Mouse (Mus musculus): Measurements from ENCODE around the gene 1700001K19Rik.
A peak's percentile ranks its signal among the peaks of the same experiment; 100 is the strongest.
"Not testable (repeated sequence)": the region's sequence is repeated elsewhere in the genome, so short reads cannot be mapped to it uniquely, and the experiment has no call there.

1700001K19Rik gene

DNA sequence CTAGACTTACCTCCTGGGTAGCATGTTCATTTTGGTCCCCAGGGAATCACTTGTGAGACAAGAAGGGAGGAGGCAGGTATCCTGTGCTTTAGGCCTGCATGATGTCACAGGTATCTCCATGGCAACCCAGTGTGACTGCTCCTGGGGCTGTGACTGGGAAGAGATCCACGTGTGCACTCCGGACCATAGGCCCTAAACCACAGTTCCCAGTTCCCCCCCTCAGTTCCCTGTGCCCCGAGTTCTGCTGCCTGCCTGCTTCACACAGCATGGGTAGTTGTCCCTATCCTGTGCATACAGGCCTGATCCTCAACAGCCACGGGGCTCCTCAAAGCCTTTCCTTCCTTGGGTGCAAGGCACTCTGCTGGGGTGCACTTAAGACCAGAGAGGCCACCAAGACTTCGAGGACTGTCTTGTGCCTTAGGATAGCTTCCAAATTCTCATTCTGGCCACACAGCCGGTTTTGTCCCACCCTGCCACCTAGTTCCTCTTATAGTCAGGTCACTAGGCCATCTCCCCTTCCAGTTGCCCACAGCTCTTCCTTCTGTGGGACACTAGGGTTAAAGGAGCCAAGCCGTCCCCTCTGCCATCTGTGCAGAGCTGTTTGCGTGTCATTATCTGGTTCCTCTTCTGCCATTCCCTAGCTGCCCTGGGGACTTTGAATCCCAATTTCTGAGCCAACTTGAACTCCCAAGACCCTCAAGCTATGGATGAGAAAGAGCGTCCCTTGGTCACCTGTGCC, at the start of gene 1700001K19Rik:
TSS of gene 1700001K19Rik (minus strand) at position 59 of the 739 bp plus-strand sequence.
- DNase-seq, result no peak

DNA sequence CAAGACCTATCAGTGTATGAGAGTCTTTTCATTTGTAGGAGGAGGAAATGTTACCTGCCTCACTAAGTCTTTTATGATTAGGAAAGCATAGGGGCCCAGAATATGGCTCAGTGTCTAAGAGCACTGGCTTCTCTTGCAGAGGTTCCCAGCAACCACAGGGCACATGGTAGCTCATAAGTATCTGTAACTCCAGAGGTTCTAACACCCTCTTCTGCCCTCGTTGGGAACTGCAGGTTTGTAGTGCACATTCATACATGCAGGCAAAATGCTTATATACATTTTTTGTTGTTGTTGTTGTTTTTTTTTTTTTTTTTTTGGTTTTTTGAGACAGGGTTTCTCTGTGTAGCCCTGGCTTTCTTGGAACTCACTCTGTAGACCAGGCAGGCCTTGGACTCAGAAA, 44.0 kb upstream of the 1700001K19Rik start:
- no peak for DNase-seq

DNA sequence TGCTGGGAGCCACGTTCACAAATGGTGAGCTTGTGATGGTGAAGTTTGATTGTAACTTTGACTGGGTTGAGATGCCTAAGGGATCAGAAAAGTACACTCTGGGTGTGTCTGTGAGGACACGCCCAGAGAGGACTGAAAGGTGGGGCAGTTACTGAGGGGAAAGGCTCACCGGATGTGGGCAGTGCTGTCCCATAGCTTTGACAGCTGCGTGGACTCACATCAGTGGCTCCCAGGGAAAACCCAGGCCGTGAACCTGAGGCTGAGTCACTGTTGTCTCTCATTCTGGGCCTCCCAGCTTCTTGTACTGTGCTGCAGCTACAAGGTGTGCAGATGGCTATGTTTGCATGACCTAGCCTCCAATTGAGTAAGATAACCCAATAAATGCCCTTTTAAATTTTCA, 43.1 kb upstream of the 1700001K19Rik start:
- DNase-seq, result no peak

DNA sequence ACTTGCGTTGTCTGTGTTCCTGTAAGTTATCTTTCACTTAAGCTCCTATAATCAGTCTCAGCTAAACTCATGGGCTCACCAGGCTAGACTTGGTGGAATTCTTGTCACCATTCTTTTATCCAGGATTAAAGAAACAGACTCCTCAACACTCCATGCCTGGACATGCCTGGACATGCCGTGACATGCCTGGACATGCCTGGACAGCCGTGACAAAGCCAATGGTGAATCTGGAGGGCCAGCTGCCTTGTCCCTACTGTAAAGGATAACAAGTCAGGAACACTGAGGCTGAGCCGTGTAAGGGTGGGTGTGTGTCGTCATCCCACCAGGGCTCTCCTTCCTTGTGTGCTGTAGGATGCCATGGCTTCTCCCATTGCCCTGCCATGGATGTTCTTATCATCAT, 42.6 kb upstream of the 1700001K19Rik start:
- no peak for DNase-seq

DNA sequence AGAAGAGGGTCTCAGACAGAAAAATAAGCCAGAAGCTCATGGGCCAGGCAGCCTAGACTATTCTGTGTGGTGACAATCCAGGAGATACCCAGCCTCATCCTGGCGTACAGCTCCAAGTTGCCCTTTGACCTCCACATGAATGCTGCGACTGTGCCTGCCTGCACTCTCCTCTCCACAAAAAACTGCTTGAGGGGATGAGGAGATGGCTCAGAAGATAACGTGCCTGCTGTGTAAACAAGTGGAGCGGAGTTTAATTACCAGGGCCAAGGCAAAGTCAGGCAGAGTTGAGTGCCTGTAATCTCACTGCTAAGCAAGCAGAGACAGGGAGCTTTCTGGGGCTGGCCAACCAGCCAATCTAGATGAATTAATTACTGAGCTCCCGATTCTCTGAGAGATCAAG, 33.6 kb upstream of the 1700001K19Rik start:
- no peak for DNase-seq

DNA sequence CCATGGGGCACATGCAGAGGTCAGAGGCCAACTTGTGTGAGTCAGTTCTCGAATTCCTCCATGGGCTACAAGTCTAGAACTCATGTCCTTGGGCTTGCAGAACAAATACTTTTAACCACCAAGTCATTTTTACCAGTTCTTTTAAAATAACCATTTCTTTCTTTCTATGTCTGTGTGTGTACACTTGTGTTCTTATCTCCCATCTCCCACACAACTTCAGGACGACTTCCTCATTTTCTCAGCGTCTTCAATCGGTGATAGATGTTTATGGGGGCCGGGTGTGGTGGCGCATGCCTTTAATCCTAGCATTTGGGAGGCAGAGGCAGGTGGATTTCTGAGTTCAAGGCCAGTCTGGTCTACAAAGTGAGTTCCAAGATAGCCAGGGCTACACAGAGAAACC, 31.8 kb upstream of the 1700001K19Rik start:
- no peak for DNase-seq

DNA sequence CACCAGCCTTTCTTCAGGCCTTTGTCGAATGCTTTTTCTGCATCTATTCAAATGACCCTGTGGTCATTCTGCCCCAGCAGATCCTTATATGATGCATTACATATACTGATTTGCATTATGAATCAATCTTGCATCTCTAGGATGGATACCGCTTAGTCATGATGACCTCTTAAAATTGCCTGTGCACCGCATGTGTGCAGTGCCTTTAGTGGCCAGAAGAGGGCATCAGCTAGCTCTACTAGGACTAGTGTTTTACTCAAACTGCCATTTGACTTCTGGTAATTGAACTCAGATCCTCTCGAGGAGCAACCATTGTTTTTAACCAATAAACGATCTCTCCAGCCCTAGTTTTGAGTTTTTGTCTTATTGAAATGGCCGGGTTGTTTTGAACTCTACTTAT, 31.4 kb upstream of the 1700001K19Rik start:
- DNase-seq, result no peak

DNA sequence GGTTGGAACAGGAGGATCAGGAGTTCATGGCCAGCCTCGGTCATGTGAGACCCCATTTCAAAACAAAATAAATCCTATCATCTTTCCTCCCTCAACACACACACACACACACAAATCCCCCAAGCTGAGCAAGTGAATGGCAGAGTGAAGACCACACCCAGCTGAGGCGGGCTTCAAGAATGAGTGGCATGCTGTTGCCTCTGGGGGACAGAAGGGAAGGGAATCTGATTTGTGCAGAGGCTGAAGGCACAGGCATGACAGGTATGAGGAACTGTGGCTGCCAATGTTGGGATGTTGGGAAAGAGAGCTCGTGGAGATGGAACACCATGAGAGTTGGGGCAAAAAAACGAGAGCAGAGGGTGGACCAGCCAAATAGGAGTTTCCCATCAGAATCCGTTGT, 28.9 kb upstream of the 1700001K19Rik start:
- no peak for DNase-seq

DNA sequence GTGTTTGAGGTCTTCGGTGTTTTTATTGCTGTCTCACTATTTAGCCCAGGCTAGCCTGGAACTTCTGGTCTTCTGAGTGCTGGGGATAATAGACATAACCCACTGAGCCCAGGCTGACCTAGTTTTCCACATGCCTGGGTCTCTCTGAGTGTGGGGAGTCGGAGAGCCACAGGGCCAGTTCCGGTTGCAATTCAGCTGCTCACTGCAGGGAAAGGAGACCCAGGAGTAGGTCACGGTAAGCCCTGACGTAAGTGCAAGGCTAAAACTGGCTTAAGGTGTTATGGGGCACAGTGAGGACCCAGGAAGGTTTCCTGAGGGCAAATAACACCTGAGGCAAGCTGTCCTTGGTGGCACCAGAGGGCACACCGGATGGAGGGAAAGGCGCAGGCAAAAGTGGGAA, 25.0 kb upstream of the 1700001K19Rik start:
- DNase-seq, result no peak

DNA sequence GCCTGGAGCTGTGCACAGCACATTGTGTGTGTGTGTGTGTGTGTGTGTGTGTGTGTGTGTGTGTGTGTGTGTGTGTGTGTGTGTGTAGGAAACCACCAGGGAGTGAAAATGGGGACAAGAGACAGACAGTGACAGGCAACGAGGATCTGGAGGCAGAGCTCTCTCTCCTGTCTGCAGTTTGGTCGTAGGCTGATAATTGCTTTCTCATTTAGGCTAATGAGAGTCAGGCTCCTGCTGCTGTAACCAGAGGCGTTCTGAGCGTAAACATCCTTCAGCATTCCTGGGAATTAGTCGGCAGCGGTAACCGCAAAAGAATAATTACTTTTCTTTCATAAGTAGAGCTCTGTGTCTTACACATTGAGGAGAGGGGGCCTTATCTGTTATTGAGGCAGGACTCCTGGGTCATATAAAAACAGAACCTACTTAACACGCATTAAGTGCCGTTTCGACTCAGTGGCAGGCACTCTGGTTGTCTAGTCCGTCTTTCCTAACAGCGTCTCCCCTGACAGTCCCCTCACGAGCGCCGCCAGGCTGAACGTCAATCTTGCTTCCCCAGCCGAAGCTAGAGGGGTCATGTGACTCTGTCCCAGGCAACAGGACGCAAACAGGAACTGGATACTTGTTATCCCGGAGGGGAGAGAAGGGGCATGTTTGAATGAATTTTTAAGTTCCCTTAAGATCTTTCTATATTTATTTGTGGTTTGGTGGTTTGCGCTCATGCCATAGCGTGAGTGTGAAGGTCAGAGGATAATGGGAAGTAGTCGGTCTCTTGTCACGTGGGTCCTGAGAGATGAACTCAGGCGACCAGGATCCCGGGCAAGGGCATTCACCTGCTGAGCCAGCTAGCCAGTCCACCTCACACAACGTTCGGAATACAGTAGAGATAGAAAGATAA, 24.2 kb upstream of the 1700001K19Rik start:
- DNase-seq, result no peak

DNA sequence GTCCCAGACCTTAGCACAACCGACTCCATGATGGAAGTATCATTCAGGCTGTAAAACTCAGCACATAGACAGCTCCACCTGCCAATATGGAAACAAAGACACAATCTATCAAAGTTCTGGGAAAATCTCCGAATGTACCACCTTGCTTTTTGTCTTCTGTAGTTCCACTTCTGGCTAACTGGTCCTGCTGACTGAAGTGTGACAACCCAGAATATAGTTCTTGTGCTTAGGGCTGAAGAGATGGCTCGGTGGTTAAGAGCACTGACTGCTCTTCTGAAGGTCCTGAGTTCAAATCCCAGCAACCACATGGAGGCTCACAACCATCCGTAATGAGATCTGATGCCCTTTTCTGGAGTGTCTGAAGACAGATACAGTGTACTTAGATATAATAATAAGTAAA, 23.0 kb upstream of the 1700001K19Rik start:
- not testable (repeated sequence) for DNase-seq

DNA sequence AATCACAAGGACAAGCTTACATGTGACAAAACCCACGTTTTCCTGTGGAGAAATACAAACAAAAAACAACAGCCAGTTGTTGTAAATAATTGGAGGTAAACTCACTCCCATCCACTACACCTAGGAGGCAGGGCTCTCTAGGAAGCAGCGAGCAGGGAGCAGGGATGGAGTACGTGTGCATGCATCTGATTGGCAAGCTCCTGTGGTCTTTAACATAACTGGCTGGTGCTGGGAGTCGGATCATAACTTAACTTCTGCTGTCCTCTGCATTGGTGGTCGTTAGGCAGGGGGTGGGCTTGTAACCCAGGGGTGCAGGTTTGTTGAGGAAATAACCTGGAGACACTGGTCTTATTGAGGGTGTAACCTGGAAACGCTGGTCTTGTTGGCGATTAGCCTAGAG, 21.3 kb upstream of the 1700001K19Rik start:
- DNase-seq, result no peak

DNA sequence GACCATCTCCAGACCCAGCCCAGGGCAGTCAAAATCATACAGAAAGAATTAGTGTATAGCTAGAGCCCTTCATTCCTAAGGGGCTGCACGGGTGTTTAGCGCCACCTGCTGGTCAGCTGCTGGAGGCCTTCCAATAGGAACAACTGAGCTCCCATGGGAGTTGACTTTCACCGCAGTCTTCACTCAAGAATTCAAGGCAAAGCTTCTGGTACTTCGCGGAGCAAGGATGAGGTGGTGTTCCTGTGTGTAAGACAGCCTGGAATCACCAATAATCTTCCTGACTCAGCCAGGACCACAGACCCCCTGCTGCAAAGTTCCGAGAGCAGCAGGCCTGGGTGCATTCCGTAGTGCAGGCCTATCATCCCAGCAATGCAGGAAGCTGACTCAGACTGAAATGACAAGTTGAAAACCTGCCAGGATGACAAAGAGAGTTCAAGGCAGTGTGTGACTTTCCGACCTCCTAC, 20.6 kb upstream of the 1700001K19Rik start:
- peak; percentile 76 for DNase-seq

DNA sequence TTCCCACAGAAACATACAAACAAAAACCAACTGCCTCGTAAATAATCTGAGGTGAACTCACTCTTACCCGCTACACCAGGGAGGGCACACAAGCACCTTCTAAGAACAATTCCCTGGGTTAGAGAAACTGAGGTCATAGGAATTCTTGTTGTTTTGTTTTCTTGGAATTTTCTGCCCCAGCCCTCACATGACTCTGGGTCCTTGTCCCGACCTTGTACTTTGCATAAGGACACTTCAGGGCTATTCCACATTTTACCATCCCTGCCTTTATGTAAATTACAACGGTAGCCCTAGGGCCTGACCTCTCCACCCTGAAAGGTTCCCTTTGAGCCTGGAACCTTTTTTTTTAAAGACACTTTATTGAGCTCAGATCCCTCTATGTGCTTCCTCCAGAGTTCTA, 20.1 kb upstream of the 1700001K19Rik start, which contains the start of gene Hsp90aa1:
TSS of gene Hsp90aa1 (minus strand) at position 173 of the 400 bp plus-strand sequence.
- DNase-seq, result no peak

DNA sequence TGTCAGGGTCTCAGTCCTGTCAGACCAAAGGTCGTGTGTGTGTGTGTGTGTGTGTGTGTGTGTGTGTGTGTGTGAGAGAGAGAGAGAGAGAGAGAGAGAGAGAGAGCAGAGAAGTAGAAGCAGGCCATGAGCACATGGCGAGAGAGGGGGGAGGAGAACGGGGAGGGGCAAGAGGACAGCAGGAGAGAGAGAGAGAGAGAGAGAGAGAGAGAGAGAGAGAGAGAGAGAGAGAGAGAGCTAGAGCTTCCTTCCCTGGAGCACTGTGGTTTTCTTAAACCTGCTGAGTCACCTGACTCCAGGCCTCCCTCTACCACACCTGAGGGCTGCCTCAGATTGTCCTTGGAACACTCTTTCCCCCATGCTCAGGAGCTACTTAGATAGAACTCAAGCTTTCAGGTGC, 18.9 kb upstream of the 1700001K19Rik start:
- DNase-seq, result not testable (repeated sequence)

DNA sequence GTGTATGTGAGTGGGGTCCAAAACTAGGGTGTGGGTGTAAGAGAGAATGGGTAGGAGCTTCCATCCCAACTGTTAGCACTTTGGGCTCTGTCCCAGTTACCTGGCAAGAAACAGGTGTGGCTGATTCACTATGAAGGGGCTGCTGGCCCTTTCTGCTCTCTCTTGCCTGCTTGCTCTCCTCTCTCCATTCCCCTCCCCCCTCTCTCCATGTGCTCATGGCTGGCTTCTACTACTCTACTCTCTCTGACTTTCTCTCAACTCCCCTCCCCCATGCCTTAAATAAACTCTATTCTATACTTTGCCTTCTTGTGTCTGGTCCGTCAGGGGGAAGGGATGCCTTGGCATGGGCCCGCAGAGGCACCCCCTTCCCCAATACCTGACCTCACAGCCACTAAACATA, 18.3 kb upstream of the 1700001K19Rik start:
- DNase-seq, result no peak

DNA sequence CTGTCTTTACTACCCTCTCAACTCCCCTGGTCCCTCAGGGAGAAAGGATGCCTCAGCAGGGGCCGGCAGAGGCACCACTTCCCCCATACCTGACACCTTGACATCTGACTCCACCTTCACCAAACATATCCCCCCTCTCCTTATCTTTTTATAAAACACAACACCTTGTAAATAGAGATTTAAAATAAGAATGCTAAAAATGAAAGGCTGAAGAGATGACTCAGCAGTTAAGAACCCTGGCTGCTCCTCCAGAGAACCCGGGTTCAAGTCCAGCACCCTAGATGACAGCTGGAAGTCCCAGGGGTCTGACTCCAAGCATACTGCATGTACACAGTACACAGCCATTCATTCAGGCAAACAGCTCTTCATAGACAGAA, 16.7 kb upstream of the 1700001K19Rik start:
- no peak for DNase-seq

DNA sequence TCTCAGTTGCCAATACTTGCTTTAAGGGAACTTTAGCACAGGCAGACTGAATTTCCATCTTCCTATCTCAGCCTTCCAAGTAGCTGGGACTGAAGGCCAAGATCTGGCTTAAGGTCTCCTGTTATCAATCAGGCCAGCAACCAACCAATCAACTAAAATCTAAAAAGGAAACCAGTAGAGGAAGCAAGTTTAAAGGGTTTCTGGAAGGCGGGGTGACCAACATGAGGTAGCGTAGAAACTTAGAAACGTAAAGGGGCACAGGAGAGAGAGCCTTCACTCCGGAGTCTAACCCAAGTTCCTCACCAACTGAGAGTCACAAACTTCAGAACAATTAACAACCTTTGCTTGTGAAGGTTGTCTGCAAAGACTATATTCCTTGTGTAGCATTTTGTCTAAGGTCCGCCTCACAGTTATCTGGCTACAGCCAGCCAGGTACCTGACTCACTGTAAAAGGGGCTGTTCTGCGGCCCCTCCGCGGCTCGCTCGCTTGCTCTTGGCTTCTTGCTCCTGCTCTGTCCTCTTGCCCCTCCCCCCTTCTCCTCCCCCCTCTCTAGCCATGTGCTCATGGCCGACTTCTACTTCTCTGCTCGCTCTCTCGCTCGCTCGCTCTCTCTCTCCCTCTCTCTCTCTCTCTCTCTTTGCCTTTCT, 16.2 kb upstream of the 1700001K19Rik start:
- no peak for DNase-seq

DNA sequence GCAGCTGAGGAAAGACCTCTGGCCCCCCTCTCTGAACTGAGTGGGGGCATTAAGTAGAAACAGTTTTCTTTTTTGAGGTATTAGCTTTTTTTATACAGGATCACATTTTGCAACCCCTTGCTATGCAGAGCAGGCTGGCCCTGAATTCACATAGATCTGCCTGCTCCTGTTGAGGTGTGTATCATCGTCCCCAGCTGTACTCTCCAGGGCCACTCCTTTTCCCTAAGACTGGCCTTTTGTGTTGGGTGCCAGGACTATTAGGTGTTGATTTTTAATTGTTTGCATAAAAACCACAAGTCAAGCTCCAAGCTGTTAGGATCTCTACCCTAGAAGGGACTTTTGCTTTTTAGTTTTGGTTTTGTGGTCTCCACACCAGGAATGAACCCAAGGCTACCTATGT, 15.7 kb upstream of the 1700001K19Rik start:
- DNase-seq, result no peak

DNA sequence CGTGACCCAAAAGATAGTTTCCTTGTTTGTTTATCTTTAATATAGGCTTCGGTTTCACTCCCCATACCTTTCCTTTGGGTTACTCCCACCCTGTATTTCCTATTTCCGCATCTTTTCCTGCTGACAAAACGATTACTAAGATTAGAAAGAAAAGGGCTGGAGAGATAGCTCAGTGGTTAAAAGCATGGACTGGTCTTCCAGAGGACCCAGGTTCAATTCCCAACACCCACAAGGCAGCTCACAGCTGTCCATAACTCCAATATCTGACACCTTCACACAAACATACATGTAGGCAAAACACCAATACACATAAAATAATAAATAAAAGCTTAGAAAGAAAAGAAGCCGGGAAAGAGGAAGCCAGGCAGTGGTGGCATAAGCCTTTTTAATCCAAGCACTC, 15.0 kb upstream of the 1700001K19Rik start:
- no peak for DNase-seq

DNA sequence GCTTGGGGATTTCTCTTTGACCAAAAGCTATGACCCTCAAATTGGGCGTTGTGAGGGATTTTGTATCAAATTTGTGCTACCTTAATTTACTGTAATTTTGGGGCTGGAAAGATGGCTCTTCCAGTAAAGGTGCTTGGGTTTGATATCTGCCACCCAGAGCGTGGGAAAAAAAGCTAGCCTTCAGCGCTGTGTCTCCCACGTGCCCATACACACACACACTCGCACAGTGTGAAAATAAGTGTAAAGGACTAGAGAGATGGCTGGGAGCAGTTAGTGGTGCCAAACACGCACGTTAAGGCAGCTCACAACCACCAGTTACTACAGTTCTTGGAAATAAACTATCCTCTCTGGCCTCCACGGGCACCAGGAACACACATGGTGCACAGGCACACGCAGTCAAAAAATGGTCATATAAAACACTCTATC, 14.6 kb upstream of the 1700001K19Rik start:
- DNase-seq, result no peak

DNA sequence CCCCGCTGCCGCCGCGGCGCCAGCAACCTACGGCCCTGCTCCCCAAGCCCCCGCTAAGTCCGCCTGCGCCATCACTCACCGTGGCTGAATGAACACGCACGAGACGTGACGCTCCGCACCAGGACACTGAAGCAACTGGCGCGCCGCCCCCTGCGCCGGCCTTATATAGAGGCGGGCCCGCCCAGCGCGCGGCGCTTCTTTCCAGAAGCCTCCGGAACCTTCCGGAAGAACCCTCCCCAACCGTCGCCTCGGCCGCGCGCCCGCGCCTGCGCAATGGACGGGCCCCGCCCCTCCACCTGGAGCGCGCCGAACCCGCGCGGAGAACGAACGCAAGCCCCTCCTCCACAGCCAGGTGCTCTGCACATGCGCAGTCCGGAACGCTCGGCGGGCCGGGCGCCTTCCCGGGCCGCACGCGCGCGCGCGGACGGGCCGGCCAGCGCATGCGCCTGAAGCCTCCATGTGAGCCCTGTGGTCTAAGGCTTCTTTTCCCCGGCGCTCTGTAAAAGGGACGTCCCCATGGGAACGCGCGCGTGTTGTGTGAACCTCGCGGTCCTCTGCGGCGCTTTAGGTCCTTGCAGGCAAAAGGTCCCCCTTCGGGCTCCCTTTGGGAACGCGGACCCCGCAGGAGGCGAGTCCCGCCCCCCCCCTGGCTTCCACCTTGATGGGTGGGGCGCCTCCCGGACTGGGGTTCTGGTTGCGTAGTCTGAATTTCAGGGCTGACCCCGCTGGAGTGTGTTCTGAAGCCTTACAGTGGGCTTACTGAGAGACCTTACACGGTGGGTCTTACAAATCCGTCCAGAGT, 14.0 kb upstream of the 1700001K19Rik start:
- peak; percentile 99 for DNase-seq

Measured in cerebellum, adult 11 months (tissue).